Mouse (Mus musculus): Measurements from ENCODE around the gene Pabpc1l.
A peak's percentile ranks its signal among the peaks of the same experiment; 100 is the strongest.

Gene Pabpc1l

GRCm38 (mm10) chr2:164038407-164039028 lies 13.3 kb downstream of the Pabpc1l start:
- no peak for DNase-seq

GRCm38 (mm10) chr2:164040949-164041348 lies 15.7 kb downstream of the Pabpc1l start:
- DNase-seq, result no peak

- DNase-seq, result no peak
Measured at GRCm38 (mm10) chr2:164041523-164041922, 16.3 kb downstream of the Pabpc1l start.

GRCm38 (mm10) chr2:164047197-164047690 lies 22.0 kb downstream of the Pabpc1l start:
- peak; percentile 80 for DNase-seq

GRCm38 (mm10) chr2:164053767-164054166 lies 28.5 kb downstream of the Pabpc1l start:
- peak; percentile 86 for DNase-seq

GRCm38 (mm10) chr2:164054671-164055070 lies 29.4 kb downstream of the Pabpc1l start:
- no peak for DNase-seq

- DNase-seq, result no peak
Measured at GRCm38 (mm10) chr2:164059634-164060235, 34.5 kb downstream of the Pabpc1l start.

GRCm38 (mm10) chr2:164070142-164070764 lies 45.0 kb downstream of the Pabpc1l start, which contains the start of gene Stk4:
Stk4 (plus strand) TSS chr2:164070322.
- DNase-seq, result no peak

GRCm38 (mm10) chr2:164070765-164071436 lies 45.7 kb downstream of the Pabpc1l start, which contains the start of gene Tomm34:
Tomm34 (minus strand) TSS chr2:164071169.
- DNase-seq, result peak; percentile 95

GRCm38 (mm10) chr2:164071437-164071820 lies 46.2 kb downstream of the Pabpc1l start:
- DNase-seq, result peak; percentile 40

GRCm38 (mm10) chr2:164072109-164072508 lies 46.9 kb downstream of the Pabpc1l start:
- DNase-seq, result peak; percentile 36

- peak; percentile 41 for DNase-seq
Measured at GRCm38 (mm10) chr2:164073120-164073519, 47.9 kb downstream of the Pabpc1l start.

GRCm38 (mm10) chr2:164073918-164074578 lies 48.8 kb downstream of the Pabpc1l start:
- DNase-seq, result peak; percentile 96

- no peak for DNase-seq
Measured at GRCm38 (mm10) chr2:164075088-164075487, 49.8 kb downstream of the Pabpc1l start.

- DNase-seq, result no peak
Measured at GRCm38 (mm10) chr2:164076874-164077425, 51.7 kb downstream of the Pabpc1l start.

GRCm38 (mm10) chr2:164077875-164078274 lies 52.6 kb downstream of the Pabpc1l start:
- DNase-seq, result no peak

GRCm38 (mm10) chr2:164079488-164079887 lies 54.2 kb downstream of the Pabpc1l start:
- no peak for DNase-seq

GRCm38 (mm10) chr2:164081577-164081976 lies 56.3 kb downstream of the Pabpc1l start:
- DNase-seq, result no peak

- no peak for DNase-seq
Measured at GRCm38 (mm10) chr2:164082175-164082574, 56.9 kb downstream of the Pabpc1l start.

GRCm38 (mm10) chr2:164083609-164084341 lies 58.5 kb downstream of the Pabpc1l start:
- no peak for DNase-seq

- no peak for DNase-seq
Measured at GRCm38 (mm10) chr2:164084342-164084700, 59.1 kb downstream of the Pabpc1l start.

Data from cerebellum, adult 11-12 months (tissue).